Mouse (Mus musculus): Measurements from ENCODE around the gene Acss2.

Acss2 gene

GRCm38 (mm10) chr2:155518531-155519270 lies 953 bp downstream of the Acss2 start:
- CTCF ChIA-PET, result interaction anchor here (0.5 to 4.5 kb wide), 64 partner anchors 11 to 1076 kb away, joined by 3 to 169 read pairs (median 5); partner anchors contain the start of genes Trpc4ap (in 3 of the 4), Gss (in 2 of the 4), Cep250 (in 1 of the 4) and Edem2 (in 1 of the 4)
- POLR2A ChIA-PET, result interaction anchor here (0.5 to 3.4 kb wide), 39 partner anchors 11 to 444 kb away, joined by 3 to 48 read pairs (median 4); partner anchors contain the start of genes Gss (in 2 of the 4), Myh7b (in 2 of the 4), Ahcy (in 1 of the 4) and BC029722 (in 1 of the 4)

GRCm38 (mm10) chr2:155523706-155524105 lies 6.0 kb downstream of the Acss2 start:
- CTCF ChIA-PET, result interaction anchor here in 1 of 4 experiments (1.3 kb wide), 1 partner anchor 105 kb away, joined by 4 read pairs; no protein-coding TSS in a partner anchor
- POLR2A ChIA-PET, result interaction anchor here in 2 of 4 experiments (0.8 to 1.3 kb wide), 3 partner anchors 46 to 432 kb away, joined by 3 read pairs; partner anchors contain the start of gene Cep250 (in 1 of the 2)

- POLR2A ChIA-PET, result interaction anchor here in 2 of 4 experiments (0.9 kb wide), 2 partner anchors 88 to 167 kb away, joined by 3 read pairs; no protein-coding TSS in a partner anchor
- CTCF ChIA-PET, result interaction anchor here in 1 of 4 experiments (1.3 kb wide), 1 partner anchor 104 kb away, joined by 4 read pairs; no protein-coding TSS in a partner anchor
Measured at GRCm38 (mm10) chr2:155524378-155524777, 6.6 kb downstream of the Acss2 start.

DNA sequence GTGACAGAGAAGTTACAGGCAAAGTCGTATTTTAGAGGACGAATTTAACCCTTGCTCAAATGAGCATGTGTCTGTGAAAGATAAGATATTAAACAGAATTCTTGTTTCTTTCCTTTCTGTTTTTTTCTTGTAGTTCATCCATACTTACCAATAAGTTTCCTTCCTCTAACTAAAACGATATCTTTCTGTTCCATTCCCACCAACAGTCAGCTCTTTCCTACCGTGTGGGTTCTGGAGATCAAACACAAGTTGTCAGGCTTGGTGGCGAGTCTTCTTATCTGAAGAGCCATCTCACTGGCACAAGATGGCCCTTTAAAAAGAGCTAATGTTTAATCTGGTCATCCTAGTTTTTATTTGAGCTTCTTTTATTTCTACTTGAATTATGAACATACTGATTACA lies 9.6 kb downstream of the Acss2 start:
- CTCF ChIA-PET, result interaction anchor here in 2 of 4 experiments (0.9 kb wide), 2 partner anchors 10 to 57 kb away, joined by 3 to 4 read pairs; partner anchors contain the start of gene Acss2 (in 1 of the 2)
- POLR2A ChIA-PET, result no interaction called here

DNA sequence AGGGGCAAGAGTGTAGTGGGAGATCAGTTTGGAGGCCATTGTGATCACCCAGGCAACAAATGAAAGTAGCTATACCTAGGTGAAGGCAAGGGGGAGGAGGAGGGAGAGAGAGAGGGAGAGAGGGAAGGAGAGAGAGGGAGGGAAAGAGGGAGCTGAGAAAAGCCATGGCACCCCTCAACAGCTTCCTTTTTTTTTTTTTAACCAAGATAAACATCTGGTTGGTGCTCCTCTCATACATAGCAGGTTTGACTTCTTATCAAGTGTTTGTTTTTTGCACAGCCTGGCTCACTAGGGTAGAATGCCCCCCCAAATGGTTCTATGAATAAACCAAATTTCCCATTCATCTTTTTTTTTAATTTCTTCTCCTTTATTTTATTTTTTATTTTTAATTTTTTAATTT lies 18.5 kb downstream of the Acss2 start:
- ChIA-PET POLR2A (interaction anchor here in 1 of 4 experiments (0.7 to 2.7 kb wide), 2 partner anchors 19 to 97 kb away, joined by 3 to 8 read pairs; partner anchors contain the start of genes Acss2 and Ggt7), CTCF (interaction anchor here in 2 of 4 experiments (0.7 to 1.4 kb wide), 2 partner anchors 15 to 18 kb away, joined by 4 to 5 read pairs; partner anchors contain the start of genes Acss2 (in 1 of the 2) and Ggt7 (in 1 of the 2))

DNA sequence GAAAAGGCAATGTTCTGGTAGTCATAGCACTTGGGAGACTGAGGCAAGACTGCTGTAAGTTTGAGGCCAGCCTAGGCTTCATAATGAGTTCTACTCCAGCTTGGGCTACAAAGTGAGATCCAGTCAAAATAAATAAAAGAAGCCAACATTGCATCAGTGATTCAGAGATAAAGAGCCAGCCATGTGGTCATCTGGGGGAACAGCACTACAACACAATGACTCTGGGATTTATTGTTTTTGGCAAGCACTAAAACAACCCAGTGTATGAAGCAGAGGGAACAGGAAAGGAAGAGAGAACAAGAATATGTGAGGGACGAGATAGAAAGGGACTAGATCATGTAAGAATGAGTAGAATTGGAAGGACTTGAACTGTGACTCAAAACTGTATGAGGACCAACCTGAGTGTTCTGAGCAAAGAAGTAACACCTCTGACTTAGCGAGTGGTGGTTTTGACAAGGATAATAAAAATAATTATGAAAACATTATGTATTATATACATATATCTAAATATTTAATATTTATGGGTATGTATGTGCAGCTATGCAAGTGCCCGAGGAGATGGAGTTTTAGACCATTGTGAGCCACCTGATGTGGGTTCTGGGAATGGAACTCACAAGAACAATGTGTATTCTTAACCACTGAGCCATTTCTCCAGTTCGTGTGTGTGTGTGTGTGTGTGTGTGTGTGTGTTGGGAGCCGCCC lies 20.2 kb downstream of the Acss2 start:
- ChIA-PET POLR2A (interaction anchor here in 3 of 4 experiments (0.6 to 1.4 kb wide), 6 partner anchors 12 to 395 kb away, joined by 3 to 4 read pairs (median 3); partner anchors contain the start of genes Acss2 (in 1 of the 3) and Ggt7 (in 1 of the 3)), CTCF (interaction anchor here in 2 of 4 experiments (0.7 to 1.6 kb wide), 2 partner anchors 82 to 93 kb away, joined by 3 to 4 read pairs; no protein-coding TSS in a partner anchor)

DNA sequence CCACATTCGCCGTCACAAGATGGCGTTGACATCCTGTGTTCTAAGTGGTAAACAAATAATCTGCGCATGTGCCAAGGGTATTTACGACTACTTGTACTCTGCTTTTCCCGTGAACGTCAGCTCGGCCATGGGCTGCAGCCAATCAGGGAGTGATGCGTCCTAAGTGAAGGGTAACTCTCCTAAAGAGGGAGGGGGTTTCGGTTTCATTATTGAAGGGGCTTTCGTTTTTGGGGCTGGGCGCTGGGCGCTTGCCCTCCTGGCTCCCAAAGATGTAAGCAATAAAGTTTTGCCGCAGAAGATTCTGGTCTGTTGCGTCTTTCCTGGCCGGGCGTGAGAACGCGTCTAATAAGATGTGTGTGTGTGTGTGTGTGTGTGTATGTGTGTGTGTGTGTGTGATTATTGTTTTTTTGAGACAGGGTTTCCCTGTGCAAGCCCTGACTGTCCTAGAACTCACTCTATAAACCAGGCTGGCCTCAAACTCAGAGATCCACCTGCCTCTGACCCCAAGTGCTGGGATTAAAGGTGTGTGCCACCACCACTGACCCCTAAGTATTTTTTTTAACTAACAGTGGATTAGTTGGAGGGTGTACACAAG lies 20.8 kb downstream of the Acss2 start:
- ChIA-PET CTCF (interaction anchor here in 2 of 4 experiments (0.7 to 1.6 kb wide), 2 partner anchors 81 to 92 kb away, joined by 3 to 4 read pairs; no protein-coding TSS in a partner anchor), POLR2A (interaction anchor here in 2 of 4 experiments (0.7 kb wide), 3 partner anchors 12 to 238 kb away, joined by 3 to 4 read pairs (median 3); no protein-coding TSS in a partner anchor)

- CTCF ChIA-PET, result no interaction called here
- POLR2A ChIA-PET, result no interaction called here
Measured at GRCm38 (mm10) chr2:155539696-155540095, 21.9 kb downstream of the Acss2 start.

DNA sequence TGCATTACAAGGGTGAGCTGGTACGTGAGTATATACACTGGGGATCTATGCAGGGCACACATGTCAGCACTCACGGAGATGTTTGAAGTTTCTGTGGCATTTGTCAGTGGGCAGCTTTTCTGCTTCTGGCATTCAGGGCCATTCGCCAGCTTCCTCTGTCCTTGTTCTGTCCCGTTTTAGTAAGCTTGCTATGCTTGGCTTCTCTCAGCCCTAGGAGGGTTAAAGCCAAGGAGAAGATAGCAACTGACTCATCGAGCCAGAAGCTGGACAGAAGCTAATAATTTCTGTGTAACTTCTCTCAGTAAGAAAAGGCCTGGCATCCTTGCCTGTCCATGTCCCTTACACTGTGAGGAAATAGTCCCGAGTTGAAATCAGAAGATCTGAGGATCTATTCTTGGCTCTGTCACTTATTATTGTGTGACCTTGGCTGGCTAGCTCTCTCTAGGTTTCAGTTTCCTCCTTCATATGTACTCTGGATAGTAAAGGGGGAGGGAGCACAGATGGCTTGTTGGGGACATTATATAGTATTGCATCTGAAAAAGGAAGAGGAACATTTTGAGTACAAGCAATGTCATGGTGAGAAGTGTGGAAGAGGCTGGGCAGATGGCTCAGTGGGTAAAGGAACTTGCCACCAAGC lies 23.2 kb downstream of the Acss2 start:
- POLR2A ChIA-PET, result interaction anchor here in 2 of 4 experiments (0.8 to 1.2 kb wide), 3 partner anchors 23 to 83 kb away, joined by 3 read pairs; partner anchors contain the start of genes Acss2 (in 1 of the 2) and Ggt7 (in 1 of the 2)
- CTCF ChIA-PET, result interaction anchor here in 2 of 4 experiments (0.6 to 1.1 kb wide), 5 partner anchors 23 to 663 kb away, joined by 3 to 5 read pairs (median 3); partner anchors contain the start of genes Acss2 (in 1 of the 2) and Ggt7 (in 1 of the 2)

DNA sequence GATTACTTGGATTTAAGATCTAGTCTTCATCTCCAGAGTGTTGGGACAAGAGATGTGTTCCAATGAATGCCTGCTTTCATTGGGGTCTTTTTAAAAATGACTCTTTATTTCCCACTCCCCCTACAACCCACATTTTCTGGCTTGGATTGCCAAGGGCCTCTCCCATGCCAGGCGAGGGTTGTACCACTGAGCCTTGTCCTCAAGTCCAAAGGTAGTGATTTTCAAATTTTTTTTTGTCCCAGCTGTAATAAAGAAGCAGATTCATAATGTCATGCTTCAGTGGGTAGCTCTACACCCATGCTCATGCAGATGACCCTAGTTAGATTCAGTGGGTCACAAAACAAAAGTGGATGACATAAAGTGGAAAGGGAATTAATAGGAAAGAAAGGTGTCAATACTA lies 29.2 kb downstream of the Acss2 start:
- ChIA-PET POLR2A (interaction anchor here in 2 of 4 experiments (0.6 to 1.2 kb wide), 2 partner anchors 18 to 634 kb away, joined by 3 to 6 read pairs; no protein-coding TSS in a partner anchor), CTCF (no interaction called here)

DNA sequence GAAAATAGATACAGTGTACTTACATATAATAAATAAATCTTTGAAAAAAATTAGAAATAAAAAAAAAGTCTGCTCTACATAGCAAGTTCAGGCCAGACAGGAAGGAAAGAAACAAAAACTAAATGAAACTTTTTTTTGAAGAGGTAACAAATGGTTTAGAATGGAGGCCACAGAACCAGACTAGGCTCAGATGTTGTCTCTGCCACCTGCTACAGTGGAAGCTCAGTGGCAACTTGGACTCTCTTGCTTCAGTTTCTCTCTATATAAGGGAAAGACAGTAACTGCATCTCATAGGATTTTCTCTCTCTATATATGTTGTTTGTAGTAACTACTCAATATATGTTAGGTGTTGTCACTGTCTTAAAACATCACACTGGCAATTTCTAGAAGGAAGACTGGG lies 34.6 kb downstream of the Acss2 start:
- ChIA-PET POLR2A (interaction anchor here in 1 of 4 experiments (0.5 kb wide), 1 partner anchor 372 kb away, joined by 4 read pairs; no protein-coding TSS in a partner anchor), CTCF (interaction anchor here in 2 of 4 experiments (0.5 to 1.2 kb wide), 2 partner anchors 34 to 840 kb away, joined by 4 to 5 read pairs; partner anchors contain the start of genes Acss2 (in 1 of the 2) and Ggt7 (in 1 of the 2))

- POLR2A ChIA-PET, result interaction anchor here in 1 of 4 experiments (0.5 kb wide), 1 partner anchor 371 kb away, joined by 4 read pairs; no protein-coding TSS in a partner anchor
- CTCF ChIA-PET, result interaction anchor here in 3 of 4 experiments (0.5 to 1.2 kb wide), 3 partner anchors 35 to 840 kb away, joined by 3 to 5 read pairs (median 4); partner anchors contain the start of genes Acss2 (in 1 of the 3), Ggt7 (in 1 of the 3) and Mmp24 (in 1 of the 3)
Measured at GRCm38 (mm10) chr2:155552949-155553354, 35.2 kb downstream of the Acss2 start.

DNA sequence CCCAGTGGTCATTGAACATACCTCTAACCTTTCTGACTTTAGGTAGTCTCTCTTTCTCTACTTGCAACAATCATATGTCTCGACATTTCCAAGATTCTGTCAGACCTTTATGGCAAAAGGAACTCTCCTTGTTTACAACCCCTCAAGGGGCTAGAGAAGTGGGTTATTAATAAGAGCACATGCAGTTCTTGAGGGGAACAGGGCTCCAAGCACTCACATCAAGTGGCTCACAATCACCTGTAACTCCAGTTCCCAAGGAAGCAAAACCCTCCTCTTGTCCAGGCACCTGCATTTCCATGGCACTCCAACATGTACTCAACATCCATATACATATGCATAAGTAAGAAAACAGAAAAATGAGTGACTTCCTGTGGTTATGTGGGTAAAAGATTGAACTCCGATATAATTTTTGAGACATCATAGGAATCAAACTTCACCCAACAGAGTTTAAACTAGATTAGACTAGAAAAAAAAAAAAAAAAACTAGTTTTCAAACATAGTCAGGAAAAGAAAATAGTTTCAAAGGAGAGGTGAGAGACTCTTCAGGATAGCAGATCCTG lies 36.8 kb downstream of the Acss2 start:
- ChIA-PET CTCF (interaction anchor here in 2 of 4 experiments (0.7 to 1.0 kb wide), 2 partner anchors 22 to 73 kb away, joined by 3 read pairs; no protein-coding TSS in a partner anchor), POLR2A (interaction anchor here in 1 of 4 experiments (0.7 to 1.2 kb wide), 2 partner anchors 15 to 67 kb away, joined by 3 to 4 read pairs; no protein-coding TSS in a partner anchor)

- POLR2A ChIA-PET, result interaction anchor here in 1 of 4 experiments (1.4 kb wide), 1 partner anchor 22 kb away, joined by 5 read pairs; no protein-coding TSS in a partner anchor
- CTCF ChIA-PET, result interaction anchor here in 1 of 4 experiments (0.7 kb wide), 1 partner anchor 12 kb away, joined by 3 read pairs; no protein-coding TSS in a partner anchor
Measured at GRCm38 (mm10) chr2:155562209-155562608, 44.5 kb downstream of the Acss2 start.

GRCm38 (mm10) chr2:155562934-155563333 lies 45.2 kb downstream of the Acss2 start:
- CTCF ChIA-PET, result interaction anchor here in 2 of 4 experiments (0.7 kb wide), 2 partner anchors 11 to 20 kb away, joined by 3 read pairs; no protein-coding TSS in a partner anchor
- POLR2A ChIA-PET, result interaction anchor here in 2 of 4 experiments (0.6 to 1.4 kb wide), 5 partner anchors 21 to 55 kb away, joined by 3 to 5 read pairs (median 4); partner anchors contain the start of gene Gss (in 1 of the 2)

DNA sequence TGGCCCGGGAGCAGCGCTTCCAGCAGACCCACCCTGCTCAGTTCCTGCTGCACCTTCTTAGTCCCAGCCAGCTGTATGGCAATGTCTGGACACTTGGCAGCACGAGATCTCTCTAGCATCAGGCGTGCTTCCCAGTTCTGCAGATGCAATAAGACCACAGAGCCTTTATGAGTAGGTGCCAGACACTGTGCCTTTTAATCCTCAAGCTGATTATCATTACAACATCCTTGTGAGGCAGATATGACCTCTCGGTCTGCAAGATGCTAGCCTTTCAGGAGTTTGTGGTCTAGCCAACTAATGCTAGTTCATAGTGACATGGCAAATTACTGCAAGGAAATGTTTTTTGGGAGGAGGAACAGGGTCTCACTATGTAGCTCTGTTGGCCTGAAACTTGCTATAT lies 50.0 kb downstream of the Acss2 start:
- ChIA-PET CTCF (no interaction called here), POLR2A (interaction anchor here in 1 of 4 experiments (0.6 to 1.3 kb wide), 8 partner anchors 8 to 308 kb away, joined by 3 to 5 read pairs (median 3); partner anchors contain the start of genes Acss2 and Ggt7)
